ENCODE assay signal across 25 mouse cellular contexts in genomic region chr8:64613663-64614062, GRCm38 (mm10).
DNase-seq lines count a peak whose midpoint lies in the region; ATAC-seq and TF ChIP-seq lines count a peak whose summit lies in the region.
"Had no signal": no experiment of that assay in that cellular context is flagged by ENCODE, and none has a peak within 500 bp of the region (broad histone marks: within the 10 kb centered on the region; RNA-seq: fewer than 3 reads in every experiment).

No protein-coding gene starts in this region.

- H3K4me1 ChIP-seq in intestine, embryonic 16.5 days (ENCODE audit: control insufficient read depth, insufficient read depth, low read length) = no peaks in the 10 kb centered on the region
- no peaks in the 10 kb centered on the region for H3K4me1 ChIP-seq in intestine, embryonic 15.5 days (replicated peaks)
- H3K4me1 ChIP-seq: embryonic facial prominence, embryonic 12.5 days; embryonic facial prominence, embryonic 15.5 days; heart, embryonic 10.5 days; hindbrain, embryonic 12.5 days; hindbrain, embryonic 15.5 days had no signal

- no peak for TF ChIP-seq CTCF in layer of hippocampus, adult 2 months (conservative IDR thresholded peaks at IDR 0.05)

- ATAC-seq in intestine, embryonic 16.5 days = no peak
- no peak for ATAC-seq in intestine, embryonic 15.5 days
- ATAC-seq: activated CD4-positive, CD25-positive, alpha-beta regulatory T cell, adult 4 months; forebrain, embryonic 14.5 days; forebrain, postnatal 0 days had no signal

- H3K9me3 ChIP-seq in intestine, embryonic 16.5 days (ENCODE audit: control insufficient read depth, low read length) = no peaks in the 10 kb centered on the region
- H3K9me3 ChIP-seq in intestine, embryonic 15.5 days = no peaks in the 10 kb centered on the region
- H3K9me3 ChIP-seq: embryonic facial prominence, embryonic 12.5 days; embryonic facial prominence, embryonic 15.5 days; heart, embryonic 10.5 days; heart, embryonic 13.5 days; hindbrain, embryonic 12.5 days; hindbrain, embryonic 15.5 days had no signal

- peak overlapping the region; percentile 6; the same call in 1 of the 2 replicates for H3K27ac ChIP-seq in intestine, embryonic 16.5 days (ENCODE audit: low read length)
- H3K27ac ChIP-seq in intestine, embryonic 15.5 days = no peak overlapping the region
- H3K27ac ChIP-seq in layer of hippocampus, adult 2 months = no peak overlapping the region
- H3K27ac ChIP-seq: embryonic facial prominence, embryonic 12.5 days; embryonic facial prominence, embryonic 15.5 days; heart, adult 2 months; heart, embryonic 10.5 days; heart, embryonic 13.5 days; hindbrain, embryonic 12.5 days; hindbrain, embryonic 15.5 days had no signal

- no peak overlapping the region for H3K4me3 ChIP-seq in intestine, embryonic 16.5 days (ENCODE audit: low read length)
- no peak overlapping the region for H3K4me3 ChIP-seq in intestine, embryonic 15.5 days (replicated peaks)
- no peak overlapping the region for H3K4me3 ChIP-seq in layer of hippocampus, adult 2 months
- H3K4me3 ChIP-seq: embryonic facial prominence, embryonic 12.5 days; embryonic facial prominence, embryonic 15.5 days; heart, adult 2 months; heart, embryonic 10.5 days; heart, embryonic 13.5 days; hindbrain, embryonic 12.5 days; hindbrain, embryonic 15.5 days had no signal

- WGBS in intestine, embryonic 16.5 days = 50% methylated on average over 5 of the region's 5 CpGs
- 44% methylated on average over 5 of the region's 5 CpGs for WGBS in intestine, embryonic 15.5 days

- no peak overlapping the region for H3K9ac ChIP-seq in intestine, embryonic 16.5 days (ENCODE audit: low read depth, low read length)
- no peak overlapping the region for H3K9ac ChIP-seq in intestine, embryonic 15.5 days
- H3K9ac ChIP-seq: embryonic facial prominence, embryonic 12.5 days; embryonic facial prominence, embryonic 15.5 days; forebrain, postnatal 0 days; heart, embryonic 13.5 days; hindbrain, embryonic 12.5 days; hindbrain, embryonic 15.5 days had no signal

- no peaks in the 10 kb centered on the region for H3K36me3 ChIP-seq in intestine, embryonic 16.5 days (ENCODE audit: control insufficient read depth, insufficient read depth, low read length)
- H3K36me3 ChIP-seq in intestine, embryonic 15.5 days = no peaks in the 10 kb centered on the region
- H3K36me3 ChIP-seq: embryonic facial prominence, embryonic 15.5 days had no signal

- DNase-seq in gastrocnemius, adult 18-20 months (ENCODE audit: low spot score) = peak; percentile 10
- DNase-seq in gastrocnemius, postnatal 25 days = no peak
- DNase-seq in kidney, postnatal 4 days = peak; percentile 12 to 20
- DNase-seq in kidney, postnatal 25 days = no peak
- no peak for DNase-seq in adrenal gland, postnatal 14 days
- DNase-seq in layer of hippocampus, adult 2 months (ENCODE audit: low spot score in 2 of 2) = no peak
- DNase-seq: adrenal gland, adult 8-10 months; adrenal gland, postnatal 36 days; cerebellum, adult 11 months; cerebellum, adult 2 months; cerebellum, adult 9-11 months; cerebellum, postnatal 25 days; forebrain, postnatal 0 days; gastrocnemius, postnatal 14 days; heart, adult 2 months had no signal

- H3K27me3 ChIP-seq in intestine, embryonic 16.5 days (replicated peaks; ENCODE audit: control insufficient read depth, insufficient read depth, low read length) = no peaks in the 10 kb centered on the region
- H3K27me3 ChIP-seq in intestine, embryonic 15.5 days (replicated peaks) = no peaks in the 10 kb centered on the region
- H3K27me3 ChIP-seq: embryonic facial prominence, embryonic 12.5 days; embryonic facial prominence, embryonic 15.5 days; heart, embryonic 13.5 days; hindbrain, embryonic 12.5 days; hindbrain, embryonic 15.5 days had no signal

- no peak overlapping the region for H3K4me2 ChIP-seq in intestine, embryonic 16.5 days (ENCODE audit: low read depth, low read length)
- no peak overlapping the region for H3K4me2 ChIP-seq in intestine, embryonic 15.5 days (replicated peaks)
- H3K4me2 ChIP-seq: embryonic facial prominence, embryonic 12.5 days; embryonic facial prominence, embryonic 15.5 days; heart, embryonic 13.5 days; hindbrain, embryonic 12.5 days; hindbrain, embryonic 15.5 days had no signal

Comparison
In these comparisons a context has a peak if more than half of its experiments do, and no peak if none do; other contexts are left out.
1. DNase-seq: peak in gastrocnemius, adult 18-20 months (single experiment) and kidney, postnatal 4 days (2 of 2); none in gastrocnemius, postnatal 25 days (single experiment), kidney, postnatal 25 days (0 of 2), adrenal gland, postnatal 14 days (single experiment) and layer of hippocampus, adult 2 months (0 of 2).